Mouse (Mus musculus) embryonic facial prominence, embryonic 15.5 days (tissue): Measurements from ENCODE around the gene Abcg8. TPM values are rescaled to one million over a fixed set of nuclear protein-coding genes. Genes with fewer than 3 reads are reported as not detected.
A peak's percentile ranks its signal among the peaks of the same experiment; 100 is the strongest.

Experiments used
- ATAC-seq: fragments of 200-750 bp; cut with Nextera tagmentation; 2 replicates; pipeline ENCODE4 v1.8.0; 2017; ENCODE audit warnings: low read depth, moderate TSS enrichment; ENCODE audit not compliant: insufficient number of reproducible peaks, low FRiP score, low TSS enrichment
- H3K27ac ChIP-seq: fragments of 300-500 bp; sonication (generic); replicated peaks from 2 replicates; pipeline ENCODE4 v1.5.1; 2015; ENCODE audit warnings: mild to moderate bottlenecking, inconsistent platforms
- H3K27me3 ChIP-seq: fragments of 300-500 bp; sonication (generic); 2 replicates; pipeline ENCODE4 v1.6.1; 2015; ENCODE audit warnings: inconsistent platforms
- H3K36me3 ChIP-seq: fragments of 300-500 bp; sonication (generic); 2 replicates; pipeline ENCODE4 v1.6.1; 2015; ENCODE audit warnings: mild to moderate bottlenecking, inconsistent platforms
- H3K4me1 ChIP-seq: fragments of 300-500 bp; sonication (generic); 2 replicates; pipeline ENCODE4 v1.6.1; 2015; ENCODE audit warnings: inconsistent platforms
- H3K4me2 ChIP-seq: fragments of 300-500 bp; sonication (generic); replicated peaks from 2 replicates; pipeline ENCODE4 v1.6.1; 2015; ENCODE audit warnings: mild to moderate bottlenecking, inconsistent platforms
- H3K4me3 ChIP-seq: fragments of 300-500 bp; sonication (generic); replicated peaks from 2 replicates; pipeline ENCODE4 v1.5.1; 2015; ENCODE audit warnings: mild to moderate bottlenecking, inconsistent platforms
- H3K9ac ChIP-seq: fragments of 300-500 bp; sonication (generic); 2 replicates; pipeline ENCODE4 v1.6.1; 2015; ENCODE audit warnings: inconsistent platforms
- H3K9me3 ChIP-seq: fragments of 300-500 bp; sonication (generic); replicated peaks from 2 replicates; pipeline ENCODE4 v1.6.1; 2016; ENCODE audit warnings: inconsistent platforms
- WGBS: fragments of 180-500 bp; shearing (Covaris S2); methylation state at CpG from one replicate; pipeline ENCODE4 v1.1.7; 2015; 5-methylcytosine and 5-hydroxymethylcytosine counted together
- polyA plus RNA-seq: library from polyadenylated mRNA; unstranded; fragments of >200 nt; fragmentation: Nextera tagmentation; extraction: Ambion mirVana; gene quantifications from 2 replicates; pipeline ENCODE4 v1.2.1, GENCODE M21; 2015

Gene Abcg8
- polyA plus RNA-seq, 1 experiment from 2014 or later: 0.16 TPM

GRCm38 (mm10) chr17:84658195-84658594 is 17.9 kb upstream of the Abcg8 start:
- H3K9me3 ChIP-seq: no peaks in the 10 kb centered on the region
- peaks cover 3% of the 10 kb centered on the region; the same call in 1 of the 2 replicates for H3K36me3 ChIP-seq
- H3K4me3 ChIP-seq: no peak overlapping the region
- WGBS: 33% methylated on average over 5 of the region's 5 CpGs
- no peak overlapping the region for H3K4me2 ChIP-seq
- no peak overlapping the region for H3K27ac ChIP-seq
- peaks cover 5% of the 10 kb centered on the region; the same call in 1 of the 2 replicates for H3K4me1 ChIP-seq
- no peaks in the 10 kb centered on the region for H3K27me3 ChIP-seq
- no peak overlapping the region for H3K9ac ChIP-seq
- no peak for ATAC-seq

GRCm38 (mm10) chr17:84658951-84659350 is 17.2 kb upstream of the Abcg8 start:
- Histone ChIP-seq H3K4me1 (peaks cover 5% of the 10 kb centered on the region; the same call in 1 of the 2 replicates), H3K4me2 (no peak overlapping the region), H3K4me3 (no peak overlapping the region), H3K27me3 (no peaks in the 10 kb centered on the region), H3K9ac (no peak overlapping the region), H3K36me3 (peaks cover 3% of the 10 kb centered on the region; the same call in 1 of the 2 replicates), H3K27ac (no peak overlapping the region), H3K9me3 (no peaks in the 10 kb centered on the region)
- 78% methylated on average over 8 of the region's 8 CpGs for WGBS
- ATAC-seq: no peak

DNA sequence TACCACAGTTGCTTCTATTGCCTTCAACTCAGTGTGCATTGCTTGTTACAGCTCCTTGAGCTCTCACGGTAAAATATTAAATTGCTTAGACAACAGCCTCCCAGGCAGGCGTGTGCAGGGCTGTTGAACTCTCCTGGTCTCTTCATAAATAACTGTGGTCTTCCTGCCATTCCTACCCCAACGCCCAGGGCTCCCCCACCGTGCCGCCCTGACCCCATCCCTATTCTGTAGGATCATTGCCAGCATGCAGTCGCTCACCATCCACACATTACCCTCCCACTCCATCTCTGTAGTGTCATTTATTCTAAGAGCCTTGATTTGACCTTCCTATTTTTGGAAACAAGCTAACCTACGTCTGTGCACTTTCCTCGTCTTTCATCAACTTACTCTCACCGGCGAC is 11.0 kb upstream of the Abcg8 start:
- ATAC-seq: no peak
- Histone ChIP-seq H3K9ac (no peak overlapping the region), H3K9me3 (no peaks in the 10 kb centered on the region), H3K27ac (no peak overlapping the region), H3K27me3 (no peaks in the 10 kb centered on the region), H3K4me1 (0 out of 2 replicates have a peak, but pooled peaks cover 8% of the 10 kb centered on the region), H3K4me3 (no peak overlapping the region), H3K36me3 (no peaks in the 10 kb centered on the region), H3K4me2 (no peak overlapping the region)
- 46% methylated on average over 10 of the region's 10 CpGs for WGBS

DNA sequence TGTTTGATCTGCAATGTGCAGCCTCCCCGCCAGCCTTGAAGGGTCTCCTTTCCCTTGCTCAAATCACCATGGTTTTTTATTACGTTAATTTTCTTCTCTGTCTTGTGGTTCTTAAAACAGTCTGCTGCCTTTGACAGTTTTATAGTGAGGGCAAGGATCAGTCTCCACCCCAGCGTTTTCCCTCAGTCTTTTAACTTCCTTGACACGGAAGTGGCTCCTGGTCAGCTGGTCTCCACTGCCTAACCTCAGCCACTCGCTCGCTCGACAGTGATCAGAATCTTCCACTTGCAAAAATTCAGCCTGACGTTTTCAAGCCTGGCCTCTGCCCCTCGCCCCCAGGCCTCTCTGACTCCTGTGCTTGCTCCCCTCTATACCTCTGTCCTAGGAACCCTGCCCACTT is 10.4 kb upstream of the Abcg8 start:
- no peaks in the 10 kb centered on the region for H3K27me3 ChIP-seq
- H3K4me2 ChIP-seq: no peak overlapping the region
- no peak overlapping the region for H3K27ac ChIP-seq
- H3K9ac ChIP-seq: no peak overlapping the region
- WGBS: 36% methylated on average over 9 of the region's 9 CpGs
- no peaks in the 10 kb centered on the region for H3K36me3 ChIP-seq
- H3K4me3 ChIP-seq: no peak overlapping the region
- 0 out of 2 replicates have a peak, but pooled peaks cover 8% of the 10 kb centered on the region for H3K4me1 ChIP-seq
- no peaks in the 10 kb centered on the region for H3K9me3 ChIP-seq
- no peak for ATAC-seq

GRCm38 (mm10) chr17:84667848-84668247 is 8.3 kb upstream of the Abcg8 start:
- Histone ChIP-seq H3K36me3 (no peaks in the 10 kb centered on the region), H3K4me3 (no peak overlapping the region), H3K9me3 (no peaks in the 10 kb centered on the region), H3K27ac (no peak overlapping the region), H3K4me1 (0 out of 2 replicates have a peak, but pooled peaks cover 8% of the 10 kb centered on the region), H3K9ac (no peak overlapping the region), H3K4me2 (no peak overlapping the region), H3K27me3 (no peaks in the 10 kb centered on the region)
- no peak for ATAC-seq
- 84% methylated on average over 3 of the region's 3 CpGs for WGBS

GRCm38 (mm10) chr17:84672376-84673369 is 3.4 kb upstream of the Abcg8 start:
- no peak overlapping the region for H3K4me3 ChIP-seq
- WGBS: 70% methylated on average over 16 of the region's 16 CpGs
- H3K4me2 ChIP-seq: no peak overlapping the region
- no peak overlapping the region for H3K27ac ChIP-seq
- no peak for ATAC-seq
- H3K27me3 ChIP-seq: peaks cover 9% of the 10 kb centered on the region
- H3K36me3 ChIP-seq: no peaks in the 10 kb centered on the region
- no peak overlapping the region for H3K9ac ChIP-seq
- peaks cover 14% of the 10 kb centered on the region for H3K4me1 ChIP-seq
- H3K9me3 ChIP-seq: no peaks in the 10 kb centered on the region

GRCm38 (mm10) chr17:84674048-84674447 is 2.1 kb upstream of the Abcg8 start:
- no peak overlapping the region for H3K27ac ChIP-seq
- H3K36me3 ChIP-seq: no peaks in the 10 kb centered on the region
- no peak overlapping the region for H3K9ac ChIP-seq
- WGBS: 11% methylated on average over 7 of the region's 7 CpGs
- no peak overlapping the region for H3K4me3 ChIP-seq
- no peaks in the 10 kb centered on the region for H3K9me3 ChIP-seq
- no peak for ATAC-seq
- H3K27me3 ChIP-seq: peaks cover 9% of the 10 kb centered on the region
- peaks cover 14% of the 10 kb centered on the region for H3K4me1 ChIP-seq
- no peak overlapping the region for H3K4me2 ChIP-seq

DNA sequence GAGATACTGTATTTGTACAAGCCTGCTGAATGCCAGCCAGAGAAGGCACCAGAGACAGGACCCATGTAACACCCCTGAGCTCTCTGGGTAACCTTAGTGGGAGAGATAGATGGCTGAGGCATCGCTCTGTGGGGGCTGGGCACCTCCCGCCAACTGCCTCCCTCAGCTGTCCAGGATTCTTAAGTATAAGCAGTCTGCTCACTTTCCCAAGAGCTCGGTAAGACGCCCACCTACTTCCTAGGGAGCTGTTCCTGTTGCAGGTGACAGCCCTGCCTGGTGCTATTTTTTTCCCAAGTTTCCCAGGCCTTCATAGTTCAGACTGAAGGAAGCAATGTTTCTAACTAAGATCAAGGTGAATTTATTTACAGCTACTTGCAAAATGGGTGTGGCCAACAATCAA is 898 bp upstream of the Abcg8 start:
- Histone ChIP-seq H3K27me3 (peaks cover 9% of the 10 kb centered on the region), H3K4me1 (peaks cover 14% of the 10 kb centered on the region), H3K9me3 (no peaks in the 10 kb centered on the region), H3K27ac (no peak overlapping the region), H3K36me3 (no peaks in the 10 kb centered on the region), H3K9ac (no peak overlapping the region), H3K4me2 (peak overlapping the region; percentile 76; the same call in 1 of the 2 replicates), H3K4me3 (no peak overlapping the region)
- no peak for ATAC-seq
- 48% methylated on average over 4 of the region's 4 CpGs for WGBS

DNA sequence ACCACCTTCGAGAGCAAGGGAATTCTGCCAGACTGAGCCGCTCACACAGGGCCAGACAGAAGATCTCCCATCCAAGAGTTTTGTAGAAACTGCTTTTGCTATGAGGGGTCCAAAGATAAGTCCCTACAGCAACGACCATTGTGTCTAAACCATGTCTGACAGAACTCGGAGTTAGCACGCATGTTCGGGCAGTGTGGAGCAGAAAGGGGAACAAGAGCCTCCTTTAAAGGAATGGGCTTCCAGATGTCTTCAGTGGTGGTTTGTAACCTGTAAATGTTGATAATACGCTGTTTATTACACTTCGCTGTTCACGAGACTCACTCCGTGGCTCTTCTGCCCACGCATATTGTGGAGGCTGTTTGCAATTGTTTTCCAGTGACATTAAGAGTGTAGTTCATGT is 1.5 kb downstream of the Abcg8 start:
- H3K4me3 ChIP-seq: no peak overlapping the region
- H3K27ac ChIP-seq: no peak overlapping the region
- no peak overlapping the region for H3K9ac ChIP-seq
- H3K4me2 ChIP-seq: no peak overlapping the region
- peaks cover 14% of the 10 kb centered on the region for H3K4me1 ChIP-seq
- WGBS: 87% methylated on average over 11 of the region's 11 CpGs
- H3K9me3 ChIP-seq: no peaks in the 10 kb centered on the region
- H3K27me3 ChIP-seq: peaks cover 9% of the 10 kb centered on the region
- ATAC-seq: no peak
- H3K36me3 ChIP-seq: no peaks in the 10 kb centered on the region

DNA sequence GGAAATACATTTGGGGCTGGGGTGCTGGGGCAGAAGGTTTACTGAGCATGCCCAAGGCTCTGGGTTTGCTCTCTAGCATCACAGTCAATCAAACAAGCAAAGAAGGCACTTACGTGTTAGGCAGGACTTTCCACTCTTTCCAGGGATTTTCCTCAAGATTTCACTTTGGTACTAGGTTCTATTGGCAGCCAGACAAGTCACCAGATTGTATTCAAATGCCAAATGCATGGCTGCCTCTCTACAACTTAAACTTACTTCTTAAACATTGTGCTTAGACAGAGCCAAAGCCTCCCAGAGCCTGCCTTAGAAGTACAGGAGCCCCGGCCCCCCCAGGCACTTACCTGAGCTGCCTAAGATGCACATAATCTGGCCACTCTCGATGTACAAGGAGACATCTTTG is 5.6 kb downstream of the Abcg8 start:
- no peak overlapping the region for H3K4me2 ChIP-seq
- H3K27ac ChIP-seq: no peak overlapping the region
- no peak overlapping the region for H3K9ac ChIP-seq
- H3K9me3 ChIP-seq: no peaks in the 10 kb centered on the region
- ATAC-seq: no peak
- H3K36me3 ChIP-seq: no peaks in the 10 kb centered on the region
- H3K4me1 ChIP-seq: peaks cover 9% of the 10 kb centered on the region; the same call in 1 of the 2 replicates
- 67% methylated on average over 3 of the region's 3 CpGs for WGBS
- no peaks in the 10 kb centered on the region for H3K27me3 ChIP-seq
- H3K4me3 ChIP-seq: no peak overlapping the region

GRCm38 (mm10) chr17:84682734-84683717 is 6.9 kb downstream of the Abcg8 start, which contains the start of gene Abcg5:
Gene Abcg5 (minus strand): TSS chr17:84683011.
- no peak within 1 kb of the TSS for H3K27ac ChIP-seq
- ATAC-seq: 0 out of 2 replicates have a peak, but pooled peaks have one; percentile 43
- peaks cover 12% of the 10 kb centered on the region; the same call in 1 of the 2 replicates for H3K4me1 ChIP-seq
- H3K4me2 ChIP-seq: no peak within 1 kb of the TSS
- no peak within 1 kb of the TSS for H3K9ac ChIP-seq
- 79% methylated on average over 18 of the region's 18 CpGs for WGBS
- H3K36me3 ChIP-seq: no peaks in the 10 kb centered on the region
- H3K4me3 ChIP-seq: no peak within 1 kb of the TSS
- no peaks in the 10 kb centered on the region for H3K27me3 ChIP-seq
- no peaks in the 10 kb centered on the region for H3K9me3 ChIP-seq
